Comparison of ENCODE assay signal across 8 mouse cellular contexts in the genomic region with DNA sequence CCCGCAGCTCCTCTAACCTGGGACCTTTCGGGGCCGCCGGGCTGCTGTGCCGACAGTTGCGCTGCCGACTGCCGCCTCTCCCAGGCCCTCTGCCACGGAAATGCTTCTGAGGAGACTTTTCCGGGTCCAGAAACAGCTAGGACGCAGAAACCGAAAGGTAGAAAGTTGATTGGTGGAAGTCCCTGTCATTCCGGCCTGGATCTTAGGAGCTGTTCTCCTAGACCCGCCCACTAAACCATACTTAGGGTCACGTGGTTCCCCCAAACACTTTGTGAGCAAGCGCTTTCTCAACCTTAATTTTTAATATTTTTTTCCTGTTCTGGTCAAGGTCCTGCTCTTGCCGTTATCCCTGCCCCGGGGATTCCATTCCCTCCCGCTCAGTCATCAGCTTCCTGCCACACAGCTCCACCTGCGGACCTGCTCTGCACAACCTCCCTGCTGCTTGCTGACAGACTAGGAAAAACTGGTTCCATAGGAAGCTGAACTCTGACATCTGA. TPM values are rescaled to one million over a fixed set of nuclear protein-coding genes. Genes with fewer than 3 reads are reported as not detected.
DNase-seq lines count a peak whose midpoint lies in the region; ATAC-seq lines count a peak whose summit lies in the region.
"Not testable (repeated sequence)": the region's sequence is repeated elsewhere in the genome, so short reads cannot be mapped to it uniquely, and the experiment has no call there.

Gene CT030661.1, minus strand, starts transcription at position 108 of the 497 bp plus-strand sequence.

- under 1% methylated on average over 20 of the region's 20 CpGs for WGBS in hindbrain, embryonic 14.5 days

- H3K4me3 ChIP-seq in hindbrain, embryonic 14.5 days (replicated peaks; ENCODE audit: low read length): peak within 1 kb of the TSS; percentile 58

- H3K9me3 ChIP-seq in hindbrain, embryonic 14.5 days (ENCODE audit: control insufficient read depth, low read length): not testable (repeated sequence)

- H3K27ac ChIP-seq in hindbrain, embryonic 14.5 days: peak within 1 kb of the TSS; percentile 70

- peak; percentile 99 for ATAC-seq in hindbrain, embryonic 14.5 days (ENCODE audit: low FRiP score)

- peak within 1 kb of the TSS; percentile 74 for H3K9ac ChIP-seq in hindbrain, embryonic 14.5 days

- H3K4me1 ChIP-seq in hindbrain, embryonic 14.5 days (replicated peaks; ENCODE audit: control insufficient read depth, insufficient read depth, low read length): not testable (repeated sequence)

- DNase-seq in R1 (ENCODE audit: low read depth, low spot score): peak; percentile 97
- peak; percentile 84 to 92 for DNase-seq in cerebellum, postnatal 25 days
- DNase-seq in frontal cortex, postnatal 25 days (ENCODE audit: low spot score in 2 of 2): peak; percentile 83 to 90
- peak; percentile 99 for DNase-seq in hindbrain, embryonic 14.5 days (ENCODE audit: low spot score)
- peak; percentile 83 to 86 for DNase-seq in layer of hippocampus, postnatal 36 days
- DNase-seq in lung, postnatal 36 days: peak; percentile 99
- peak; percentile 99 for DNase-seq in retina, postnatal 1 day
- peak; percentile 75 to 84 for DNase-seq in urinary bladder, adult 18-20 months (ENCODE audit: low spot score in 2 of 2)

- not testable (repeated sequence) for H3K27me3 ChIP-seq in hindbrain, embryonic 14.5 days (ENCODE audit: control insufficient read depth, insufficient read depth, low read length)

- H3K36me3 ChIP-seq in hindbrain, embryonic 14.5 days (replicated peaks; ENCODE audit: control insufficient read depth, insufficient read depth): not testable (repeated sequence)

- peak within 1 kb of the TSS; percentile 61 for H3K4me2 ChIP-seq in hindbrain, embryonic 14.5 days (replicated peaks)

RNA-seq across cellular contexts. Expression of gene CT030661.1, which starts in this region (rescaled TPM):
- polyA plus RNA-seq in hindbrain, embryonic 14.5 days (2014; fragmentation: Nextera tagmentation; extraction: Ambion mirVana): 13.8 and 14.4 TPM in 2 replicates
- total RNA-seq in layer of hippocampus, postnatal 36 days (2021): 10 to 100 TPM; 11.2 to 11.9 TPM

Comparison
In these comparisons a context has a peak if more than half of its experiments do, and no peak if none do; other contexts are left out.
1. Peak in every context shown above with its lines: DNase-seq, ATAC-seq, H3K4me3 ChIP-seq and H3K27ac ChIP-seq.